Mouse (Mus musculus) CH12.LX (cell line): ENCODE data around the gene Nudt16l1. TPM values are rescaled to one million over a fixed set of nuclear protein-coding genes. Genes with fewer than 3 reads are reported as not detected.

Experiments used
- DNase-seq: peaks from one replicate; pipeline ENCODE4 v3.0.0-alpha.2; 2013; ENCODE audit errors: extremely low read depth
- H3K27ac ChIP-seq: 2 replicates; pipeline ENCODE4 v1.5.1; 2012; ENCODE audit warnings: low read depth, mild to moderate bottlenecking, control low read depth, moderate library complexity; ENCODE audit not compliant: insufficient read depth
- H3K27me3 ChIP-seq: replicated peaks from 2 replicates; pipeline ENCODE3; 2012; ENCODE audit warnings: inconsistent platforms
- H3K36me3 ChIP-seq, 2 experiments: replicated peaks in 1 of 2; 2 replicates each; pipeline versions ENCODE3 to v1.6.1; 2012; ENCODE audit warnings: inconsistent platforms in 1 of 2, low read length in 1 of 2, mild to moderate bottlenecking in 1 of 2, mixed read lengths in 1 of 2, moderate library complexity in 1 of 2; ENCODE audit not compliant: control insufficient read depth in 1 of 2, insufficient read depth in 1 of 2
- H3K4me1 ChIP-seq, 2 experiments: 2 replicates each; pipeline ENCODE4 v1.6.1; 2012; ENCODE audit warnings: inconsistent platforms in 1 of 2, moderate library complexity in 1 of 2; ENCODE audit not compliant: insufficient read depth in 2 of 2, control insufficient read depth in 1 of 2
- H3K4me2 ChIP-seq: 2 replicates; pipeline ENCODE4 v1.6.1; 2012; ENCODE audit warnings: low read depth, mild to moderate bottlenecking, control low read depth; ENCODE audit not compliant: poor library complexity, insufficient read depth, severe bottlenecking
- H3K4me3 ChIP-seq, 3 experiments: fragments of 150-350 bp in 1 of 3; sonication (generic) in 1 of 3; replicated peaks in 1 of 3; 2 replicates each; pipeline versions ENCODE3 to v1.5.1; 2011 to 2012; ENCODE audit warnings: low read depth in 2 of 3, low read length in 2 of 3, mild to moderate bottlenecking in 2 of 3, moderate library complexity in 2 of 3, control low read depth in 1 of 3, improper control_type of control experiment in 1 of 3, inconsistent platforms in 1 of 3, mixed read lengths in 1 of 3; ENCODE audit not compliant: poor library complexity in 1 of 3
- H3K79me2 ChIP-seq: replicated peaks from 2 replicates; pipeline ENCODE4 v1.6.1; 2012; ENCODE audit warnings: mild to moderate bottlenecking, moderate library complexity; ENCODE audit not compliant: control insufficient read depth, poor library complexity, insufficient read depth, severe bottlenecking; ENCODE audit errors: extremely low read depth
- H3K9ac ChIP-seq: 2 replicates; pipeline ENCODE4 v1.6.1; 2012; ENCODE audit warnings: low read depth, mild to moderate bottlenecking, control low read depth, moderate library complexity; ENCODE audit not compliant: insufficient read depth
- H3K9me3 ChIP-seq: replicated peaks from 2 replicates; pipeline ENCODE3; 2012; ENCODE audit warnings: low read length, inconsistent platforms, mixed read lengths
- CHD1 ChIP-seq: IDR thresholded peaks from 2 replicates; pipeline ENCODE4 v1.6.1; 2012; ENCODE audit warnings: low read depth, low read length, improper control_type of control experiment, inconsistent platforms
- CHD2 ChIP-seq: IDR thresholded peaks from 2 replicates; pipeline ENCODE4 v1.6.1; 2011; ENCODE audit warnings: low read length, improper control_type of control experiment
- CTCF ChIP-seq, 2 experiments: IDR thresholded peaks in 1 of 2; conservative IDR thresholded peaks in 1 of 2; 2 replicates each; pipeline ENCODE4 v1.5.1; 2011 to 2012; ENCODE audit warnings: low read depth in 2 of 2, low read length in 2 of 2, improper control_type of control experiment in 1 of 2, inconsistent platforms in 1 of 2, mild to moderate bottlenecking in 1 of 2, moderate library complexity in 1 of 2
- E2F4 ChIP-seq: IDR thresholded peaks from 2 replicates; pipeline ENCODE4 v1.6.1; 2011; ENCODE audit warnings: low read depth, low read length, improper control_type of control experiment; ENCODE audit not compliant: insufficient replicate concordance
- ELF1 ChIP-seq: IDR thresholded peaks from 2 replicates; pipeline ENCODE4 v1.6.1; 2014; ENCODE audit warnings: low read depth, mild to moderate bottlenecking, inconsistent platforms, low read length, improper control_type of control experiment
- EP300 ChIP-seq: IDR thresholded peaks from 2 replicates; pipeline ENCODE4 v1.6.1; 2011; ENCODE audit warnings: low read length, improper control_type of control experiment
- ETS1 ChIP-seq: conservative IDR thresholded peaks from 2 replicates; pipeline ENCODE4 v1.6.1; 2012; ENCODE audit warnings: low read depth, mild to moderate bottlenecking, inconsistent platforms, low read length, improper control_type of control experiment, moderate library complexity
- HCFC1 ChIP-seq: IDR thresholded peaks from 2 replicates; pipeline ENCODE4 v1.6.1; 2012; ENCODE audit warnings: low read depth, mild to moderate bottlenecking, inconsistent platforms, low read length, improper control_type of control experiment
- IRF4 ChIP-seq: IDR thresholded peaks from 2 replicates; pipeline ENCODE4 v1.6.1; 2014; ENCODE audit warnings: low read depth, mild to moderate bottlenecking, inconsistent platforms, low read length, improper control_type of control experiment
- JUND ChIP-seq: conservative IDR thresholded peaks from 2 replicates; pipeline ENCODE4 v1.6.1; 2011; ENCODE audit warnings: low read depth, low read length, improper control_type of control experiment
- KAT2A ChIP-seq: IDR thresholded peaks from 2 replicates; pipeline ENCODE4 v1.6.1; 2012; ENCODE audit warnings: low read length, improper control_type of control experiment, inconsistent platforms; ENCODE audit not compliant: insufficient replicate concordance
- MAFK ChIP-seq: IDR thresholded peaks from 2 replicates; pipeline ENCODE4 v1.6.1; 2011; ENCODE audit warnings: low read length, improper control_type of control experiment; ENCODE audit not compliant: insufficient replicate concordance
- MAX ChIP-seq: IDR thresholded peaks from 2 replicates; pipeline ENCODE4 v1.6.1; 2011; ENCODE audit warnings: low read length, improper control_type of control experiment
- MAZ ChIP-seq: IDR thresholded peaks from 2 replicates; pipeline ENCODE4 v1.6.1; 2012; ENCODE audit warnings: low read depth, mild to moderate bottlenecking, inconsistent platforms, low read length, improper control_type of control experiment, moderate library complexity
- MEF2A ChIP-seq: IDR thresholded peaks from 2 replicates; pipeline ENCODE4 v1.6.1; 2014; ENCODE audit warnings: low read depth, mild to moderate bottlenecking, inconsistent platforms, low read length, improper control_type of control experiment, borderline replicate concordance
- MXI1 ChIP-seq: IDR thresholded peaks from 2 replicates; pipeline ENCODE4 v1.6.1; 2011; ENCODE audit warnings: mild to moderate bottlenecking, low read depth, low read length, improper control_type of control experiment
- MYC ChIP-seq: IDR thresholded peaks from 2 replicates; pipeline ENCODE4 v1.6.1; 2011; ENCODE audit warnings: low read depth, mild to moderate bottlenecking, improper control_type of control experiment, low read length
- NRF1 ChIP-seq: IDR thresholded peaks from 2 replicates; pipeline ENCODE4 v1.6.1; 2014; ENCODE audit warnings: low read depth, mild to moderate bottlenecking, inconsistent platforms, low read length, improper control_type of control experiment, moderate library complexity
- POLR2A ChIP-seq: IDR thresholded peaks from 2 replicates; pipeline ENCODE4 v1.6.1; 2011; ENCODE audit warnings: low read depth, mild to moderate bottlenecking, improper control_type of control experiment, low read length
- POLR2AphosphoS2 ChIP-seq: IDR thresholded peaks from 2 replicates; pipeline ENCODE4 v1.6.1; 2011; ENCODE audit warnings: low read depth, low read length, improper control_type of control experiment
- RAD21 ChIP-seq: IDR thresholded peaks from 2 replicates; pipeline ENCODE4 v1.6.1; 2011; ENCODE audit warnings: low read depth, mild to moderate bottlenecking, low read length, improper control_type of control experiment, moderate library complexity
- RCOR1 ChIP-seq: conservative IDR thresholded peaks from 2 replicates; pipeline ENCODE4 v1.6.1; 2012; ENCODE audit warnings: low read depth, mild to moderate bottlenecking, inconsistent platforms, low read length, improper control_type of control experiment
- SIN3A ChIP-seq: IDR thresholded peaks from 2 replicates; pipeline ENCODE4 v1.6.1; 2012; ENCODE audit warnings: low read length, improper control_type of control experiment, inconsistent platforms
- TBP ChIP-seq: conservative IDR thresholded peaks from 2 replicates; pipeline ENCODE4 v1.6.1; 2011; ENCODE audit warnings: low read depth, low read length, improper control_type of control experiment
- TCF12 ChIP-seq: IDR thresholded peaks from 2 replicates; pipeline ENCODE4 v1.6.1; 2014; ENCODE audit warnings: low read depth, mild to moderate bottlenecking, inconsistent platforms, low read length, improper control_type of control experiment
- UBTF ChIP-seq: IDR thresholded peaks from 2 replicates; pipeline ENCODE4 v1.6.1; 2012; ENCODE audit warnings: low read depth, mild to moderate bottlenecking, inconsistent platforms, low read length, improper control_type of control experiment, moderate library complexity
- USF2 ChIP-seq: conservative IDR thresholded peaks from 2 replicates; pipeline ENCODE4 v1.6.1; 2011; ENCODE audit warnings: low read depth, low read length, improper control_type of control experiment
- ZC3H11A ChIP-seq: IDR thresholded peaks from 2 replicates; pipeline ENCODE4 v1.6.1; 2012; ENCODE audit warnings: low read depth, mild to moderate bottlenecking, inconsistent platforms, low read length, improper control_type of control experiment
- ZKSCAN1 ChIP-seq: IDR thresholded peaks from 2 replicates; pipeline ENCODE4 v1.6.1; 2012; ENCODE audit warnings: low read depth, inconsistent platforms, low read length, improper control_type of control experiment, borderline replicate concordance
- ZMIZ1 ChIP-seq: IDR thresholded peaks from 2 replicates; pipeline ENCODE4 v1.6.1; 2012; ENCODE audit warnings: low read depth, mild to moderate bottlenecking, inconsistent platforms, low read length, improper control_type of control experiment
- ZNF384 ChIP-seq: IDR thresholded peaks from 2 replicates; pipeline ENCODE4 v1.6.1; 2012; ENCODE audit warnings: low read depth, low read length, improper control_type of control experiment, inconsistent platforms
- dilution Hi-C: fragments of 300-500 bp; cut with MboI; formaldehyde crosslinking; loops from 2 replicates; pipeline ENCODE4 v1.14.3; 2020; ENCODE audit warnings: low sequenced_read_pairs; ENCODE audit not compliant: extremely low pct_unique_long_range_greater_than_20kb, extremely low pct_ligation_motif_present
- in situ Hi-C: fragments of 300-500 bp; cut with MboI; formaldehyde crosslinking; loops from 3 replicates; pipeline ENCODE4 v1.14.3; 2019; ENCODE audit warnings: low sequenced_read_pairs, low pct_ligation_motif_present, low pct_unique_long_range_greater_than_20kb, mixed read lengths
- polyA plus RNA-seq: library from polyadenylated mRNA; unstranded; fragments of >175 nt; gene quantifications from 2 replicates; pipeline ENCODE4 v1.2.1, GENCODE M21; 2012; ENCODE audit warnings: low read depth; ENCODE audit not compliant: insufficient read length
- total RNA-seq, 2 experiments: library from RNA; depleted of rRNA; stranded (reverse); fragments of 300-350 nt in 1 of 2; fragments of >200 nt in 1 of 2; gene quantifications; 2 replicates each; pipeline ENCODE4 v1.2.3; 2012 to 2014

The Nudt16l1 gene
- total and polyA plus RNA-seq, 3 experiments = 36.3 to 101 (median 65.7) TPM

GRCm38 (mm10) chr16:4937351-4938190 is 990 bp upstream of the Nudt16l1 start:
- Histone ChIP-seq H3K4me3 (no peak overlapping the region), H3K9ac (no peak overlapping the region), H3K36me3 (peaks cover 46 to 80% of the 10 kb centered on the region in 2 experiments), H3K27ac (no peak overlapping the region), H3K9me3 (no peaks in the 10 kb centered on the region), H3K27me3 (no peaks in the 10 kb centered on the region), H3K79me2 (peaks cover 13% of the 10 kb centered on the region), H3K4me1 (peaks cover 8 to 23% of the 10 kb centered on the region in 2 experiments), H3K4me2 (no peak overlapping the region)
- in situ Hi-C loops (no loop called here), dilution Hi-C loops (no loop called here)
- no peak for DNase-seq
- TF ChIP-seq NRF1 (no peak), ZC3H11A (no peak), ZMIZ1 (no peak), ZKSCAN1 (no peak), KAT2A (no peak), ZNF384 (no peak)

- H3K4me2 ChIP-seq = peak overlapping the region; percentile 60
- peak overlapping the region; percentile 74 to 98 (median 87) for H3K4me3 ChIP-seq
- H3K36me3 ChIP-seq = peaks cover 58 to 80% of the 10 kb centered on the region in 2 experiments
- peak; percentile 99 for DNase-seq
- in situ Hi-C loops (no loop called here), dilution Hi-C loops (no loop called here)
- peaks cover 8 to 23% of the 10 kb centered on the region in 2 experiments for H3K4me1 ChIP-seq
- H3K9ac ChIP-seq = peak overlapping the region; percentile 80
- H3K27me3 ChIP-seq = no peaks in the 10 kb centered on the region
- H3K79me2 ChIP-seq = peaks cover 13% of the 10 kb centered on the region
- H3K27ac ChIP-seq = peak overlapping the region; percentile 43
- H3K9me3 ChIP-seq = no peaks in the 10 kb centered on the region
- TF ChIP-seq MYC = no peak
- peak; percentile 95 for TF ChIP-seq TCF12
- TF ChIP-seq EP300 = no peak
- TF ChIP-seq MXI1 = peak; percentile 86
- peak; percentile 97 for TF ChIP-seq POLR2A
- no peak for TF ChIP-seq ZNF384
- no peak for TF ChIP-seq ZKSCAN1
- TF ChIP-seq MAFK = no peak
- TF ChIP-seq MAX = peak; percentile 89
- no peak; the same call in 1 of the 2 replicates for TF ChIP-seq MEF2A
- no peak for TF ChIP-seq RCOR1
- TF ChIP-seq CHD2 = peak; percentile 73
- no peak for TF ChIP-seq IRF4
- TF ChIP-seq UBTF = no peak
- peak; percentile 90 for TF ChIP-seq NRF1
- TF ChIP-seq RAD21 = no peak
- 0 out of 2 replicates have a peak, but pooled peaks have one; percentile 44 for TF ChIP-seq MAZ
- peak; percentile 71 for TF ChIP-seq HCFC1
- no peak for TF ChIP-seq JUND
- no peak for TF ChIP-seq USF2
- TF ChIP-seq E2F4 = no peak
- TF ChIP-seq TBP = peak; percentile 72
- peak; percentile 76 for TF ChIP-seq ELF1
- TF ChIP-seq ETS1 = no peak
- TF ChIP-seq CHD1 = no peak
- no peak for TF ChIP-seq CTCF (conservative IDR thresholded peaks at IDR 0.05 in 1 of 2, IDR thresholded peaks at IDR 0.05 in 1 of 2; ENCODE audit: low read depth in 2 of 2, low read length in 2 of 2)
- peak; percentile 95 for TF ChIP-seq POLR2AphosphoS2
- TF ChIP-seq KAT2A = no peak
- TF ChIP-seq SIN3A = peak; percentile 89
- no peak for TF ChIP-seq ZC3H11A
Measured at GRCm38 (mm10) chr16:4938989-4939388, 428 bp downstream of the Nudt16l1 start.
